Mouse (Mus musculus) heart, postnatal 14 days (tissue): ENCODE measurements around the gene 9930111J21Rik1. TPM values are rescaled to one million over a fixed set of nuclear protein-coding genes. Genes with fewer than 3 reads are reported as not detected.
"Not testable (repeated sequence)": the region's sequence is repeated elsewhere in the genome, so short reads cannot be mapped to it uniquely, and the experiment has no call there.

ENCODE experiments used
- DNase-seq, 2 experiments: peaks; one replicate each; pipeline ENCODE4 v3.0.0; 2021 to 2022
- intact Hi-C: fragments of 180-260 bp; cut with DNase I; formaldehyde crosslinking; loops from one replicate; pipeline ENCODE4 v1.15.1; 2025
- total RNA-seq, 2 experiments: library from RNA; stranded (reverse); gene quantifications; 2 replicates each; pipeline ENCODE4 v1.2.3; 2021

The 9930111J21Rik1 gene
- total RNA-seq, 2 experiments from 2014 or later, result 4.0 to 4.4 TPM

- intact Hi-C loops, DNase-seq: not testable (repeated sequence)
Observed at GRCm38 (mm10) chr11:48923818-48924217, 55.4 kb downstream of the 9930111J21Rik1 start.

DNA sequence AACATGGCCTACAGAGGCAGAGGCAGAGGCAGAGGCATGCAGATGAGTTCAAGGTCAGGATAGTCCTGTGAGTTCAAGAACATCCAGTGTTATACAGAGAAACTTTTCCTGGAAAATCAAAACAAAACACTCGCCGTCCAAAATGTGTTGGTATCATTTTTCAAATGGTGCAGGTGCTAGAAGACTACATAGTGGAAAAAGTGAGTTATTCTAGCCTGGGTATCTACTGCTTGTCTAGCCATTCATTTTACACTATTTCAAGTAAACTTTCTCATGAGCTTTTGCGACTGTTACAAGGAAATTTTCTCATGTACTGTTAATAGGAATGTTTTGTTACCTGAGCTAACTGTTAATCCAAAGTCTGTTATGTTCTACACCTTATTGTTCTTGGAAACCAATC, 60.8 kb downstream of the 9930111J21Rik1 start:
- no peak for DNase-seq
- intact Hi-C loops, result no loop called here

GRCm38 (mm10) chr11:48913611-48914010, 65.6 kb downstream of the 9930111J21Rik1 start:
- intact Hi-C loops, result no loop called here
- DNase-seq, result no peak

DNA sequence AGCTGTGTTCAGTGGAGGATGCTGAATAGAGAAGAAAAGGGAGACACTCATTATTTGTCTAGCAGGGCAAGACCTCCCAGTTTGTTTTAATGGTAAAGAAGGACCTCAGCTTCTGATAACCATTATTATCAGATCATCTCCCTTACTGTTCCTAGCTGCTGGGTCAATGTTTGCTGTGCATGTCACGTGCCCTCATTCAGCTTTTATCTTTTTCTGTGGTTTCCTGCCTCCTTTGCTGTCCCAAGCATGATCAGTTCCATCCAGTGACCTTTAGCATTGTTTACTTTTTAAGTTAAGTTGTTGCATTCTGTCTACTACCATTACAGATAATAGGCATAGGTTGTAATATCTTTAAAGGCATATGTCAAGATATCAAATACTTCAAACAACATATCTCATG, 70.7 kb downstream of the 9930111J21Rik1 start:
- intact Hi-C loops, result no loop called here
- DNase-seq, result no peak

- no peak for DNase-seq
- intact Hi-C loops, result no loop called here
Observed at GRCm38 (mm10) chr11:48902021-48902420, 77.2 kb downstream of the 9930111J21Rik1 start, which contains the start of gene Gm5431. Gm5431 (minus strand) TSS chr11:48902214.

DNA sequence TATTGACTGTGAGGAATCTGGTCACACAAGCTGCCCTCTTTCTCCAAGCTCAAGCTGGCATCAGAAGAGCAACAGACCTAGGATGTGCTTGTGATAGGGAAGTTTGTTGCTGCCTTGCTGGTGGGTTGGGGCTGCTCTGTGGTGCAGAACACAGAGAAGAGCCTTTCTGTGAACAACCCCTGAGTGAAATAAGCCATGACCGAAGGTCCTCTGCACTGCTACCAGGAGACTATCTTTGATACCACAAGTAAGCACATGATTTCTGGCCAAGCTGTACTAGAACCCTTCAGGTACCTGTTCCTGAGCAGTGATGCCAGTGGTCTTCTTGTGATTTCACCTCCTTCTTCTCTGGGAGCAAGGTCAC, 77.6 kb downstream of the 9930111J21Rik1 start:
- DNase-seq, intact Hi-C loops: not testable (repeated sequence)

GRCm38 (mm10) chr11:48900654-48901566, 78.3 kb downstream of the 9930111J21Rik1 start:
- intact Hi-C loops, DNase-seq: not testable (repeated sequence)

GRCm38 (mm10) chr11:48898812-48899431, 80.3 kb downstream of the 9930111J21Rik1 start:
- intact Hi-C loops, result no loop called here
- no peak for DNase-seq

Other genes starting within 250 kb of the 9930111J21Rik1 start
- 100 to 1,000 TPM; 400 to 478 TPM for gene Rack1, start 179.1 kb downstream of the 9930111J21Rik1 start, total RNA-seq
- 10 to 100 TPM; 26.4 to 27.0 TPM for gene Trim41, start 162.0 kb downstream of the 9930111J21Rik1 start, total RNA-seq
- 10 to 100 TPM; 23.4 to 23.9 TPM for gene Trim7, start 153.3 kb downstream of the 9930111J21Rik1 start, total RNA-seq
- 1 to 10 TPM; 2.6 to 3.0 TPM for gene Gm12184, start 152.7 kb downstream of the 9930111J21Rik1 start, total RNA-seq
- gene Irgm1, start 107.7 kb downstream of the 9930111J21Rik1 start, total RNA-seq, result 1 to 10 TPM; 7.1 to 7.2 TPM
- 1 to 10 TPM in 1 of 2 experiments, under 1 TPM in 1; 0.85 to 1.3 TPM for gene Gm5431, start 77.2 kb downstream of the 9930111J21Rik1 start, total RNA-seq
- 1 to 10 TPM; 2.0 to 2.8 TPM for gene Psme2b, start 33.2 kb downstream of the 9930111J21Rik1 start, total RNA-seq
- gene Olfr56, start 509 bp downstream of the 9930111J21Rik1 start, total RNA-seq, result under 1 TPM in 1 of 2 experiments, not detected in 1; 0.17 TPM
- gene Gm12185, start 12.8 kb upstream of the 9930111J21Rik1 start, total RNA-seq, result under 1 TPM; 0.45 to 0.61 TPM
- gene Tgtp1, start 14.8 kb upstream of the 9930111J21Rik1 start, total RNA-seq, result under 1 TPM; 0.91 to 1.00 TPM
- 1 to 10 TPM; 5.2 to 6.6 TPM for gene 9930111J21Rik2, start 71.8 kb upstream of the 9930111J21Rik1 start, total RNA-seq
- gene Tgtp2, start 84.8 kb upstream of the 9930111J21Rik1 start, total RNA-seq, result under 1 TPM; 0.14 to 0.46 TPM
- gene Ifi47, start 97.2 kb upstream of the 9930111J21Rik1 start, total RNA-seq, result 1 to 10 TPM; 2.4 to 3.4 TPM
- 1 to 10 TPM; 1.2 to 1.4 TPM for gene Olfr1396, start 135.5 kb upstream of the 9930111J21Rik1 start, total RNA-seq
- not detected for gene Olfr1395, start 162.9 kb upstream of the 9930111J21Rik1 start, total RNA-seq
- not detected for gene Olfr1394, start 175.0 kb upstream of the 9930111J21Rik1 start, total RNA-seq
- gene Btnl9, start 207.8 kb upstream of the 9930111J21Rik1 start, total RNA-seq, result 10 to 100 TPM; 48.3 to 52.4 TPM
- gene Zfp62, start 223.9 kb upstream of the 9930111J21Rik1 start, total RNA-seq, result 10 to 100 TPM; 26.3 to 27.0 TPM